Mouse (Mus musculus) megakaryocyte-erythroid progenitor cell, adult 5-6 weeks (primary cell): ENCODE results near the gene Shc3. TPM values are rescaled to one million over a fixed set of nuclear protein-coding genes. Genes with fewer than 3 reads are reported as not detected.

Experiments used
- ATAC-seq: replicated peaks from 2 replicates; pipeline ENCODE4 v1.8.0; 2016; ENCODE audit warnings: mild to moderate bottlenecking, inconsistent platforms; ENCODE audit not compliant: severe bottlenecking, poor library complexity, low FRiP score, low TSS enrichment
- total RNA-seq, 2 experiments: library from RNA; stranded (forward) in 1 of 2; stranded (reverse) in 1 of 2; fragments of 200-1000, 215-1000 nt in 1 of 2; fragments of >200 nt in 1 of 2; fragmentation: Nextera tagmentation in 1 of 2; gene quantifications; 2 replicates each; pipeline ENCODE4 v1.2.3; 2014 to 2017

The Shc3 gene
- total RNA-seq, 2 experiments from 2014 or later, result not detected

DNA sequence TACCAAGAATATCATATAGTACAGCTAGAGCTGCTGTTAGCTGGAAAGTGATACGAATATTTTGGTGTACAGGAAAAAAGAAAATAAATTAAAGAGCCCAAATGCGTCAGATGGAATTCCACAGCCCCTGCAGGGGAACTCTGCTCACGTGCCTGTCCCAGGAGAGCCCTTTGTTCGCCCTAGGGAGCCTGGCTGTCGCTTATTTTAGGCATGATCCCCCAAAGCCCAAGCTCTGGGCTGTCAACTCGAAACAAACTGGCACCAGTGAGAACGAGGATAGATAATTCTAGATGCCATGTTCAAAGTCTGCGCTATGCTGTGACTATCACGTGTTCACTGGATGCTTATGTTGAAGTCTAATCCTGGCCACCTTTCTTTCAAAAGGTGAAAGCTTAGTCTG is 892 bp upstream of the Shc3 start:
- no peak for ATAC-seq

DNA sequence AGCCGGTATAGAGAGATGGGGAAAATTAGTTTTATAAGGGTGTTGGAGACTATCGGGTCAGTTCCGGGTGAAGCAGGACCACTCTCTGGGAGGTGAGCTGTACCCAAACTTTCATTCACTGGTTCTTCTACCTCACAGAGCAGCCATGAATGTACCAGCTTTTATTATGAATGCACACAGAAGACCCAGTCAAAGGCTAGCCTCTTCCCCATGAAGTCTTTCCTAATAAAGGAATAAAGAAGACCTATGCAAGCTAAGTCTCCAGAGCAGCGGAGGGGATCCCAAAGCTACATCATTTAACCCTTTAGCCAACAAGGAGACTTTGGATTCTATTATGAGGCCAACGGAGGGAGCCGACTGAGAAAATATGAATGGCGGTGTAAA is 458 bp upstream of the Shc3 start:
- no peak for ATAC-seq

DNA sequence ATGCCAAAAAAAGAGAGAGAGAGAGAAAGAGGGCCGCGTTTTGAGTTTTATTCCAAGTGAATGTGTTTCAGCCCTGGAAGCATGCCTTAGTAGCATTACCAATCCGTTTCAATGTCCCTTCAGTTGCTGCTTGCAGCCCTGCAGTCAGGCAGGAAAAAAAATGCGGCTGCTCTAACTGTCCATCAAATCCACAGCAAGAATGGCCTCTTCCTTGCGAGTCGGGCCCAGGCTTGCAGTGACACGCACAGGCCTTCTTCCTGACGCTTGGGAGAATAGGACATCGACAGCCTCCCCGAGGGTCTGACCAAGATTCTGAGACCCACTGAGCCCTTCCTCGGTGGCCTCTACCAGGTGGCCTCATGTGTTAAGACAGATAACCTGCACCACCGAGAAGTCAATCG is 718 bp downstream of the Shc3 start:
- no peak for ATAC-seq

DNA sequence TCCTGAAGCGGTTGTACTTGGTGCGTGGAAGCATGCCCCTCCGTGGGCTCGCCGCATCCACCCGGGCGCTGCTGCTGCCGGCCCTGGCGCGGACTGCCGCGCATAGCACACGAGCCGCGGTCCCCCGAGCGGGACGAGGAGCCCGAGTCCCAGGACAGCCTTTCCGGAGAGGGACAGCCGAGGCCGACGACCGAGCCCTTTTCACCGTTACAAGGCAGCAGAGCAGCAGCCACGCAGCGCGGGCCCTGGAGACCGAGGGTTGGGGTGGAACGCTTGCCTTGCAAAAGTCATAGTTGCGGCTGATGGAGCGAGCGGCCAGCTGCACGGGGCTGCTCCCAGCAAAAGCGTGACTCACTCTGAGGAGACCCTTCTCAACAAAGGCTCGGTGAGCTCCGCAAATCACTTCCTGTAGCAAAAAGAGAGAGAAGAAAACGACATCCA is 1.8 kb downstream of the Shc3 start:
- no peak for ATAC-seq

DNA sequence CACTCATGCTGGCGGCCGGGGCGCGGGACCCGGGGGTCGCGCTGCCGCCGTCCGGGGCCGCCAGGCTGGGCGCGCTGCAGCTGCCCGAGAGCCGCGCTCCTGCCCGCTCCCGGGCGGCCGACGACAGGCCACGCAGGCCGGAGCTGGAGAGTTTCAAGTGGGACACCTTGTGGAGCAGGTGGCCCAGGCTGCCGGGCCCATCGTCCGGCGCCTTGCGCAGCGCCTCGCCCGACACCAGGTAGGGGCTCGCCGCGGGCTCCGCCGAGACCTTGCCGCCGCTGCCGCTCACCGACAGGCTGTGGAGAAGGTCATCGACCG is 2.2 kb downstream of the Shc3 start:
- no peak for ATAC-seq

DNA sequence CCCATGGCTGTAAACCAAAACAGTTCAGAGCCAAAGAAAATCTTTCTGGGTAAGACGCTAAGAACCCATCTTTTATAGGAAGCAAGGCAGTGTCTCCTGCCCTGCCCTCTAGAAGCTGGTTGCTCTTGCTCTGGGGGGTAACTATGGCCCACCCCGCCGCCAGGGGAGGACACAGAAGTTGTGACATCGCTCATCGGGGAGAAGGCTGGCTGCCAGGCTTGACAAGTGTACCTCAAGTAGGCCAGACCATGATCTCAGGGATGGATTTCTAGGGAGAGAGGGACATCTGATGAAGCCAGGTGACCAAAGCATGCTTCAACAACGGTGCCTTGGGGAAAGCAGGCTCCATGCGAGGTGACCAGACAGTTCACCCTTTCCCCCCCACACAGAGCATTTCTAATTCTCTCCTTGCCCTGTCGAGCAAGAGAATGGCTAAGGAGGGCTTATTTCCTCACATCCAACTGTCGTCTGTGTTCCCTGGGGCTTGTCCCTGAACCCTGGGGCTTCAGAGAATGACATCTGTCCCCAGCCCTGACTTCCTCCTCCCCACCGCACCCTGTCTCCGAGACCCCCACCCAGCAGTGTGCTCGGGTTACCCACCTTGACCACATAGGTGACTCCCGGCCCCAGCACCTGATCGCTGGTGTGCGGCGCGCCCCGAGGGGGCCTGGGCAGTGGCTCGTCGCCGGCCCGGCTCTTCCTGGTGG is 2.7 kb downstream of the Shc3 start:
- no peak for ATAC-seq

DNA sequence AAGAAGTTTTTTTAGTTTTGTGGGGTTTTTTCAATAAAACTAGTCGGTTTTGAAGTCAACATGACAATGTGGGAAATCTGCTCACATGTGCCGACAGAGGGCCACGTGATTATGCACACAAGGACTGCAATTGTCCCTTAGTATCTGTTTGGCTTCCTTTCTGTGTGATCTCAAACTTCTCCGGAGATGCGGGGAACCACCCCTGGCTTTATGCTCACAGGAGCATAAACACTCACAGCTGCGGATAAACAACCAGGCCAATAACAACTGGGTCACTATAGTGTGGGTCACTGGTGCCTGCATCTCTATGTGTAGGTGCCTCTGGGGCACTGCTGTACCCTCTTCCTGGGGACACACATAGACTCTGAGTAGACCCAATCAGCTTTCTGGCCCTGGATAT is 4.5 kb downstream of the Shc3 start:
- ATAC-seq, result no peak

DNA sequence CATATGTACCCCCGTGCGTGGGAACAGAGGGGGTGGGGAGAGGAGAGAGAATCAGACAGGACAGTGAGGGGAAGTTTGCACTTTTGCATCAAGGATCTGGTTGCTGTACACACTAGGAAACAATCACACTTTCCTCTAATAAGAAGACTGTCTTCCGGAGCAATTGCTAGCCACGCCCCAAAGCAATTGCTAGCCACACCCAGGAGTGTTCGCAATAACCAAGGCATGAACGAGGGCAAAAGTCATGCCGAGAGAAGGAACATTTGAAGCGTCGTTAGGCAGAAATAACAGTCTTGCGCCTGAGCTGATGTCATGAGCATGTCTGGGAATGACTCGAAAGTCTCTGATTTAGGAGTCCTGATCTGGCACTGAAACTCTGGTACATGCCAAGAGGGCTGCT is 15.9 kb downstream of the Shc3 start:
- ATAC-seq, result no peak

DNA sequence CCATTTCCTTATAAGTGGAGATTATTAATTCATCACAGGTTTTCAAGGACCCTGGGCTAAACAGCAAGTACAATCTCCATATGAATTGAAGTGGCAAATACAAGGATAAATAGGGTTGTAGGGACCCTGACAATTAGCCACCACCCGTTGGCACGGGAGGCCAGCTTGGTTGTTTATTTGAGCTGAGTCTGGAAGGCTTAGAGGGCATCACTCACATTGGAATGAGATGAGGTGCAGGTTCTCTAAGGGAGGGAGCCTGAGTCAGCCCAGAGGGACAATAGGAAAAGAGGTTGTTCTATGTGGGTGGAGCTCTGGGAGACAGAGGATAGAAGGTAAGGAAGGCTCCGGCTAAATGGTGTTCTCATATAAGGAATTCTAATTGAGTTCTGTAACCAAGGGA is 17.0 kb downstream of the Shc3 start:
- no peak for ATAC-seq

DNA sequence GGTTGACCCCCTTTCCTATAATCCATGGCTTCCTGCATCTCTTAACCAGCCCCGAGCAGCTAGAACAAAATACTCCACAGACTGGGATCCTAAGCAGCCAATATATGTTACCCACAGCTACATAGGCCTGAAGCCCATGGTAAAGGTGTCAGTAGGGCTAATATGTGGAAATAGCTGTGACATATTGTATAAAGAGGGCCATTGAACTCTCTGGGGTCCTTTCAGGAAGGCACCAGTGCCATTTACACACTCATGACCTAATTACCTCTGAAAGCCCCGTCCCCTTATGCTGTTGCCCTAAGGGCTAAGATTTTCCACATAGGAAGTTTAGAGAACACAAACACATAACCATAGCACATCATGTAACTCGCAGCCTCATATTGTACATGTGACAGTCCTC is 17.4 kb downstream of the Shc3 start:
- ATAC-seq, result no peak

DNA sequence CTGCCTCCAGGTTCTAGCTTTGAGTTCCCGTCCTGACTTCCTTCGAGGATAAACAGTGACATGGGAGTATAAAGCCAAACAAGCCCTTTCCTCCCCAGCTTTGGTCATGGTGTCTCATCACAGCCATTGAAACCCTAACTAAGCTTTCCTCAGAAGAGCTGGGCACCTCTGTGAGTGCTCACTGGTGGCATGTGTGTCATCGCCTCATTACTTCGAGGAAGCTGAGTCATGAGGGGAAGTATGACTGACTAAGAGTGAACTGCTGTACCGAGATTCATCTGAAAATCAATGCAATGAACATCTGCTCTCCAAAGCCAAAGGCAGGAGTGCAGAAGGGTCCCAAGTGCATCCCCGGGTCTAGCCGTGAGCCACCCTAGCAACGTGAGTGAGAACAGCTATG is 29.4 kb downstream of the Shc3 start:
- ATAC-seq, result no peak

DNA sequence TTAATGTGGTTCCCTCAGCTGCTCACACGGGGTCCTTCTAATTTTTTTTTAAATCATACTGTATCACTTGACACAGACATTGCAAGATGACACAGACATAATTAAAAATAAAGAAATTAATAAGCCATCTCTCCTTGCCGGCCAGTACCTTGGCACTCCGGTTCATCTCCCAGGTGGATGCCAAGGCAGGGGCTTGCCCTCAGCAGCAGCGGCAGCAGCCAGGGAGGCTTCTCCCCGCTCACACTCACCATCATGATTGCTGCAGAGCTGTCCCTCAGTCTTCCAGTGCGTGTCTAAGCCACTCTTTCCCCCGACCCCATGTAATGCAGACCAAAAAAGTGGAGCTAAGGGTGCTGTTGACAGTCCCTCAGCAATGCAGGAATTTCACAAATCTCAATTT is 33.9 kb downstream of the Shc3 start:
- ATAC-seq, result no peak

DNA sequence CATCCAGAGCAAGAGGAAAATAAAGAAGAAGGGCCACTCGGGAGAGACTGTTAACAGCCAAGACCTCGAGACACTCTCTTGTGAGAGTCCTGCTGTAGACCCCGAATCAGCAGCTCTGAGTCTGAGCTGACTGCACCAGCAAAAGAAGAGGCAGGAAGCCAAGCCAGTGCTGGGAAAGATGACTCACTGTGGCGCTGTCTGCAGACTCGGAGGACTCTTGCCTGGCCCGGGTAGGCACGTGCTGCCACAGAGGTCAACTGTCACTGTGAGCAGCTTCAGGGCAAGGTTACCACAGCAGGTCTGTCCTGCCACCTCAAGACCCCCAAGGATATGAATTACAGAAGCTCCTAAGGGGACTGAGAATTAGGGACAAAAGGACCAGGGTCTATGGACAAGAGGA is 42.7 kb downstream of the Shc3 start:
- no peak for ATAC-seq

DNA sequence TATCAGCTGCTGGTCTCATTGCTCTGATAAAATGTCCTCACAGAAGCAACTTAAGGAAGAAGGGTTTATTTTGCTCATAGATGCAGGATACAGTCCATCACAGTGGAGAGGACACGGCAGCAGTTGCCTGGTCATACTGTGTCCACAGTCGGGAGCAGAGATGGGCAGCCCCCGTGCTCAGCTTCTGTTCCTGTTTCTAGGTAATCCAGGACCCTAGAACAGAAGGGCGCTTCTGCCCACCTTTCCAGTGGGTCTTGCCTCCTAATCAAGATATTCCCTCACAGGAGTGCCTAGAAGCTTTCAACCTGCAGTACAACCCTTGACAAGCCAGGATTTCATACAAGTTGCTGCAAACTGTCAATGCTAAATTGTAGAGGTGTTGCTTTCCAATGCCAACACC is 44.9 kb downstream of the Shc3 start:
- no peak for ATAC-seq

DNA sequence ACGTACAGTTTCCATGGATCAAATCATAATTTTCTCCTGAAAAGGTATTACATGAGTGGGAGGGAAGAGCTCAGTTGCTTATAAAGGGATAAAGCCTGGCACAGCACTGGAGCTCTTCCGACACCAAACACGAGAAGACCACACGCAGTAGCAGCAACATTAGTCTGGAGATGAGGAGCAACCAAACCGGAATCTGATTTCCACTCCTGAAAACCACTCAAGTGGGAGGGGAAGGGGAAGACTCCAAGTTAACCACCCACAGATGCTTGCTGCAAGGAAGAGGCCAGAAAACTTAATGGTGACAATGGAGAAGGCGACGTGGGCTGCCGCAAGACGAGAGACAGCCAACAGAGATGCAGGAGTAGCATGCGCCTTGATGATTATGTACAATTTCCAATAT is 45.9 kb downstream of the Shc3 start:
- ATAC-seq, result no peak

DNA sequence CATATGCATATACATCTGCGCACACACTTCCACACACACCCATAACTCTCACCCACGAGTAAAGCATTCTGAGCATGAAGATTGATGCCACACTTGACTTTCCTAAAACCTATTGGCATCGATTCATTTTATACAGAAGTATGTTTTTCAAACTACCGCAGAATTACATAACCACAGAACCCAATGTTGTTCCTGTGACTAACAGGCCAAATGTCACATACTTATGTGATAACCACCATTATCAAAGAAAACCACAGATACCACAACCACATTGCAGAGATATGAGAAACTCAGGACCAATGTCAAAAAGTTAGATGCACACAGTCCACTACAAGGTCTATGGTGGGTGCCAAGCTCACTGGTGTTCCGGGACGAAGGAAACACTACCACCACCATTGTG is 50.3 kb downstream of the Shc3 start:
- no peak for ATAC-seq

DNA sequence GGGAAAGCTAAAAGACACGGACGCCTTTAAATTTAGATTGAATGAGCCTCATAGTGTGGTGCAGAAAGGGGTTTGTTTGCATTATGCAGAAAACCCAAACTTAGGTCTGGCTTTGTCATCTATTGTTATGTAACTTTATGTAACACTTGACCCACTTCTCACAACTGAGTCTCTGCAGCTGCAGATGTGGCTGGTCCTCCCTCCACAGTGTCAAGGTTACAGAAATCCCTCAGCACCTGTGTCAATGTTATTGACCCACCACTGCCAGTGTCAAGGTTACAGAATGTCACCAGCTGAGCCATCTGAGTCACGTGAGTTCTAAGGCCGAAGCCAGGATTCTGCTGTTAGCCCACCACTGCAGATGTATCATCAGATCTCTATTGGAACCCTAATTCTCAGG is 51.3 kb downstream of the Shc3 start:
- no peak for ATAC-seq

DNA sequence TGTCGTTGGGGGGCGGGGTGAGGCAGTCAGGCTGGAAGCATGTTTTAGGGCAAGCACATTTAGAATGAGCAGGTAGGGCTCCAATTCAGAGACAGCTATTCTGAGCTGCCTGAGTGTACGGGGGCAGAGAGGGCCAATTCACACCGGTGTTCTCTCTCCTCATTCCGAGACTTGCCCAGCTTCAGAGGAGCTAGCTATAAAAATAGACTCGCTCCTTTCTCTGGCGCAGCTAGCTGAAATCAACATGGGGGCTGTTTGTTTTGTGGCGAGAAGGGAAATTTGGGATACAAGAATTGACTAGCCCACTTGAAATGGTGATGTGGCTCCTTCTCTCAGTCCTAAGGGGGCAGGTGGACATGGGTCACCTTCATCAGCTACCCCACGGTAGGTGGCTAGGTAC is 60.4 kb downstream of the Shc3 start:
- ATAC-seq, result no peak

DNA sequence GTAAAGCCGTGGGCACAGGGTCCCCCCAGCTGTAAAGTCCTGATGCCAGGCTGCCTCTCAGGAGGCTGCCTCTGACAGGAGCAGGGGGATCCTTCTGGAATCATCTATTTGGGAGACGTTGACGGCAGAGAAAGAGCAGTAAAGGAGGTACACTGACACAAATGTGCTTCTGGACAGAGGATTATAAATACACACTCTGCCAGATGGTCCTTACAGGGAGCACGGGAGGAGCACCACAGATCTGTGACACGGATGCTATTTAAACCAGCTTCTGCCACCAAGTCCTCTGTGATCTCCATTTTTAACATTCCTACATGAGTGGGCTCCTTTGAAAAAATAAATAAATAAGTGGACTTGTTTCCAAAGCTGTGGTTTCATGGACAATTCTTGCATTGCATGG is 63.5 kb downstream of the Shc3 start:
- ATAC-seq, result no peak

DNA sequence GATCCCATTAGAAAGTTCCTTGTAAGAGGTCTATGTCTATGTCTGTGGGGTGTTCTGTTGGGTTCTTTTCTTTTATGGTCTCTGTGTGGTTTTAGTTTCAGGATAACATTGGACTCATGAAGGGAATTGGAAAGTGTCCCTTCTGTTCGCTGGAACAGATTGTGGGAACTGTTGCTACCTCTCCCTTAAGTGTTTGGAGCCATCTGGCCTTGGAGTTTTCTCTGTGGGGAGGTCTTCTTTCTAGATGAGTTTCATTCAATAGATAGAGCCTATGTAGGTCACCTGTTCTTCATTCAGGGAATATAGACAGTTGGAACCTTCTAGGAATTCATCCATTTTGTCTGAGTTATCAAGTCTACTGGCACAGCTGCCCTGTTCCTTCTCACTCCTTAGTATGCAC is 69.5 kb downstream of the Shc3 start:
- ATAC-seq, result no peak

DNA sequence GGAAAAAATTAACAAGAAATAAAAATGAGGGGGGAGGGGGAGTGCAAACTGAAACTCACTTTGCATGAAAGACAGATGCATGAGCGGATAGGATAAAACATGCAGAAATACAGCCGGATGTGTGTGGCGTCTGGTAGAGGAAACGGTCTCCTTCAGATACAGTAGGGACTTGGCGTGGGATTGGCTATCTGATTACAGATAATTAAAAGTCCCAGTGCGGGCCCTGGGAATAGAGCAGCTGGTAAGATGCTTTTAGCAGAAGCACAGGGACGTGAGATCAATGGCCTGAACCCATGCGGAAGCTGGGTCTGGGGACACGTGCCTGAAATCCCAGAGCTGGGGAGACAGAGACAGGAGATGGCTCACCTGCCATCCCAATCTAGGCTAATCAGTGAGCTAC is 75.5 kb downstream of the Shc3 start:
- ATAC-seq, result no peak
